Mouse (Mus musculus) embryo, embryonic 11.5 days (tissue): Measurements from ENCODE around the gene H2-Q2.
"Not testable (repeated sequence)": the region's sequence is repeated elsewhere in the genome, so short reads cannot be mapped to it uniquely, and the experiment has no call there.

ENCODE experiments used
- DNase-seq: peaks from one replicate; pipeline ENCODE4 v3.0.0-alpha.2; 2012; ENCODE audit warnings: low read depth, low spot score

H2-Q2 gene

GRCm38 (mm10) chr17:35359470-35359862 lies 17.4 kb downstream of the H2-Q2 start:
- no peak for DNase-seq

- DNase-seq = peak; percentile 64
Observed at GRCm38 (mm10) chr17:35379369-35379728, 37.3 kb downstream of the H2-Q2 start, which contains the start of gene H2-Q4. H2-Q4 (plus strand) TSS chr17:35379617.

- DNase-seq = no peak
Observed at GRCm38 (mm10) chr17:35379729-35380451, 37.8 kb downstream of the H2-Q2 start.

GRCm38 (mm10) chr17:35389796-35390195 lies 47.8 kb downstream of the H2-Q2 start:
- not testable (repeated sequence) for DNase-seq

- not testable (repeated sequence) for DNase-seq
Observed at GRCm38 (mm10) chr17:35392671-35393070, 50.6 kb downstream of the H2-Q2 start.

GRCm38 (mm10) chr17:35393864-35394800 lies 52.1 kb downstream of the H2-Q2 start:
- not testable (repeated sequence) for DNase-seq
